Mouse (Mus musculus): ENCODE data around the gene Pde11a. TPM values are rescaled to one million over a fixed set of nuclear protein-coding genes. Genes with fewer than 3 reads are reported as not detected.
A peak's percentile ranks its signal among the peaks of the same experiment; 100 is the strongest.

Pde11a gene
- polyA plus RNA-seq, 1 experiment from 2014 or later: 0.11 TPM

GRCm38 (mm10) chr2:76126651-76127050, 211.9 kb downstream of the Pde11a start:
- Histone ChIP-seq H3K4me3 (ENCODE audit: low read depth, low read length) (no peak overlapping the region), H3K36me3 (ENCODE audit: control insufficient read depth, insufficient read depth, low read length) (no peaks in the 10 kb centered on the region), H3K27ac (ENCODE audit: low read depth, low read length) (no peak overlapping the region), H3K27me3 (ENCODE audit: control insufficient read depth, insufficient read depth, low read length) (no peaks in the 10 kb centered on the region), H3K4me1 (ENCODE audit: control insufficient read depth, insufficient read depth, low read length) (no peaks in the 10 kb centered on the region), H3K9ac (ENCODE audit: low read depth, low read length) (no peak overlapping the region), H3K4me2 (no peak overlapping the region), H3K9me3 (replicated peaks; ENCODE audit: control insufficient read depth, low read length) (no peaks in the 10 kb centered on the region)
- WGBS (ENCODE audit: insufficient replicate concordance): 78% methylated on average over 6 of the region's 6 CpGs
- ATAC-seq (replicated peaks; ENCODE audit: insufficient number of reproducible peaks, low FRiP score, low TSS enrichment): no peak

- Histone ChIP-seq H3K36me3 (ENCODE audit: control insufficient read depth, insufficient read depth, low read length) (no peaks in the 10 kb centered on the region), H3K9me3 (replicated peaks; ENCODE audit: control insufficient read depth, low read length) (no peaks in the 10 kb centered on the region), H3K4me1 (ENCODE audit: control insufficient read depth, insufficient read depth, low read length) (no peaks in the 10 kb centered on the region), H3K27ac (ENCODE audit: low read depth, low read length) (no peak overlapping the region), H3K4me3 (ENCODE audit: low read depth, low read length) (no peak overlapping the region), H3K9ac (ENCODE audit: low read depth, low read length) (no peak overlapping the region), H3K27me3 (ENCODE audit: control insufficient read depth, insufficient read depth, low read length) (no peaks in the 10 kb centered on the region), H3K4me2 (no peak overlapping the region)
- WGBS (ENCODE audit: insufficient replicate concordance): 76% methylated on average over 6 of the region's 6 CpGs
- no peak for ATAC-seq (replicated peaks; ENCODE audit: insufficient number of reproducible peaks, low FRiP score, low TSS enrichment)
Observed at GRCm38 (mm10) chr2:76124821-76125220, 213.8 kb downstream of the Pde11a start.

- H3K27ac ChIP-seq (ENCODE audit: low read depth, low read length): no peak overlapping the region
- no peak overlapping the region for H3K4me2 ChIP-seq
- WGBS (ENCODE audit: insufficient replicate concordance): 81% methylated on average over 6 of the region's 6 CpGs
- no peak overlapping the region for H3K4me3 ChIP-seq (ENCODE audit: low read depth, low read length)
- ATAC-seq (replicated peaks; ENCODE audit: insufficient number of reproducible peaks, low FRiP score, low TSS enrichment): no peak
- no peak overlapping the region for H3K9ac ChIP-seq (ENCODE audit: low read depth, low read length)
- no peaks in the 10 kb centered on the region for H3K36me3 ChIP-seq (ENCODE audit: control insufficient read depth, insufficient read depth, low read length)
- H3K9me3 ChIP-seq (replicated peaks; ENCODE audit: control insufficient read depth, low read length): no peaks in the 10 kb centered on the region
- H3K4me1 ChIP-seq (ENCODE audit: control insufficient read depth, insufficient read depth, low read length): no peaks in the 10 kb centered on the region
- H3K27me3 ChIP-seq (ENCODE audit: control insufficient read depth, insufficient read depth, low read length): no peaks in the 10 kb centered on the region
Observed at GRCm38 (mm10) chr2:76122167-76122566, 216.4 kb downstream of the Pde11a start.

- Histone ChIP-seq H3K4me3 (ENCODE audit: low read depth, low read length) (no peak overlapping the region), H3K4me1 (ENCODE audit: control insufficient read depth, insufficient read depth, low read length) (no peaks in the 10 kb centered on the region), H3K36me3 (ENCODE audit: control insufficient read depth, insufficient read depth, low read length) (no peaks in the 10 kb centered on the region), H3K9me3 (replicated peaks; ENCODE audit: control insufficient read depth, low read length) (no peaks in the 10 kb centered on the region), H3K9ac (ENCODE audit: low read depth, low read length) (no peak overlapping the region), H3K4me2 (no peak overlapping the region), H3K27ac (ENCODE audit: low read depth, low read length) (no peak overlapping the region), H3K27me3 (ENCODE audit: control insufficient read depth, insufficient read depth, low read length) (no peaks in the 10 kb centered on the region)
- WGBS (ENCODE audit: insufficient replicate concordance): 56% methylated on average over 2 of the region's 2 CpGs
- ATAC-seq (replicated peaks; ENCODE audit: insufficient number of reproducible peaks, low FRiP score, low TSS enrichment): no peak
Observed at GRCm38 (mm10) chr2:76119848-76120247, 218.7 kb downstream of the Pde11a start.

GRCm38 (mm10) chr2:76118491-76118890, 220.1 kb downstream of the Pde11a start:
- whole genome bisulfite sequencing (ENCODE audit: insufficient replicate concordance): 50% methylated on average over 5 of the region's 5 CpGs
- ATAC-seq (replicated peaks; ENCODE audit: insufficient number of reproducible peaks, low FRiP score, low TSS enrichment): no peak
- H3K27me3 ChIP-seq (ENCODE audit: control insufficient read depth, insufficient read depth, low read length): no peaks in the 10 kb centered on the region
- H3K27ac ChIP-seq (ENCODE audit: low read depth, low read length): no peak overlapping the region
- H3K9ac ChIP-seq (ENCODE audit: low read depth, low read length): no peak overlapping the region
- H3K36me3 ChIP-seq (ENCODE audit: control insufficient read depth, insufficient read depth, low read length): no peaks in the 10 kb centered on the region
- H3K4me3 ChIP-seq (ENCODE audit: low read depth, low read length): no peak overlapping the region
- H3K9me3 ChIP-seq (replicated peaks; ENCODE audit: control insufficient read depth, low read length): no peaks in the 10 kb centered on the region
- H3K4me2 ChIP-seq: no peak overlapping the region
- H3K4me1 ChIP-seq (ENCODE audit: control insufficient read depth, insufficient read depth, low read length): no peaks in the 10 kb centered on the region

GRCm38 (mm10) chr2:76117219-76117618, 221.4 kb downstream of the Pde11a start:
- Histone ChIP-seq H3K9ac (ENCODE audit: low read depth, low read length) (no peak overlapping the region), H3K36me3 (ENCODE audit: control insufficient read depth, insufficient read depth, low read length) (no peaks in the 10 kb centered on the region), H3K27ac (ENCODE audit: low read depth, low read length) (no peak overlapping the region), H3K9me3 (replicated peaks; ENCODE audit: control insufficient read depth, low read length) (no peaks in the 10 kb centered on the region), H3K27me3 (ENCODE audit: control insufficient read depth, insufficient read depth, low read length) (no peaks in the 10 kb centered on the region), H3K4me2 (no peak overlapping the region), H3K4me3 (ENCODE audit: low read depth, low read length) (no peak overlapping the region), H3K4me1 (ENCODE audit: control insufficient read depth, insufficient read depth, low read length) (no peaks in the 10 kb centered on the region)
- ATAC-seq (replicated peaks; ENCODE audit: insufficient number of reproducible peaks, low FRiP score, low TSS enrichment): 0 out of 2 replicates have a peak, but pooled peaks have one; percentile 59
- 65% methylated on average over 1 of the region's 1 CpGs for WGBS (ENCODE audit: insufficient replicate concordance)

GRCm38 (mm10) chr2:76115696-76116095, 222.9 kb downstream of the Pde11a start:
- Histone ChIP-seq H3K4me1 (ENCODE audit: control insufficient read depth, insufficient read depth, low read length) (no peaks in the 10 kb centered on the region), H3K27ac (ENCODE audit: low read depth, low read length) (no peak overlapping the region), H3K4me3 (ENCODE audit: low read depth, low read length) (no peak overlapping the region), H3K9me3 (replicated peaks; ENCODE audit: control insufficient read depth, low read length) (no peaks in the 10 kb centered on the region), H3K36me3 (ENCODE audit: control insufficient read depth, insufficient read depth, low read length) (no peaks in the 10 kb centered on the region), H3K9ac (ENCODE audit: low read depth, low read length) (no peak overlapping the region), H3K4me2 (no peak overlapping the region), H3K27me3 (ENCODE audit: control insufficient read depth, insufficient read depth, low read length) (no peaks in the 10 kb centered on the region)
- WGBS (ENCODE audit: insufficient replicate concordance): 15% methylated on average over 1 of the region's 1 CpGs
- ATAC-seq (replicated peaks; ENCODE audit: insufficient number of reproducible peaks, low FRiP score, low TSS enrichment): no peak

GRCm38 (mm10) chr2:76114734-76115133, 223.8 kb downstream of the Pde11a start:
- no peak for ATAC-seq (replicated peaks; ENCODE audit: insufficient number of reproducible peaks, low FRiP score, low TSS enrichment)
- no peaks in the 10 kb centered on the region for H3K36me3 ChIP-seq (ENCODE audit: control insufficient read depth, insufficient read depth, low read length)
- H3K4me2 ChIP-seq: no peak overlapping the region
- H3K4me1 ChIP-seq (ENCODE audit: control insufficient read depth, insufficient read depth, low read length): peaks cover 2% of the 10 kb centered on the region
- 18% methylated on average over 6 of the region's 6 CpGs for WGBS (ENCODE audit: insufficient replicate concordance)
- H3K9me3 ChIP-seq (replicated peaks; ENCODE audit: control insufficient read depth, low read length): no peaks in the 10 kb centered on the region
- H3K9ac ChIP-seq (ENCODE audit: low read depth, low read length): no peak overlapping the region
- no peak overlapping the region for H3K4me3 ChIP-seq (ENCODE audit: low read depth, low read length)
- no peaks in the 10 kb centered on the region for H3K27me3 ChIP-seq (ENCODE audit: control insufficient read depth, insufficient read depth, low read length)
- no peak overlapping the region for H3K27ac ChIP-seq (ENCODE audit: low read depth, low read length)

- no peak for ATAC-seq (replicated peaks; ENCODE audit: insufficient number of reproducible peaks, low FRiP score, low TSS enrichment)
- Histone ChIP-seq H3K27ac (ENCODE audit: low read depth, low read length) (no peak overlapping the region), H3K4me1 (ENCODE audit: control insufficient read depth, insufficient read depth, low read length) (peaks cover 7% of the 10 kb centered on the region), H3K4me2 (peak overlapping the region; percentile 19; the same call in 1 of the 2 replicates), H3K9ac (ENCODE audit: low read depth, low read length) (no peak overlapping the region), H3K36me3 (ENCODE audit: control insufficient read depth, insufficient read depth, low read length) (no peaks in the 10 kb centered on the region), H3K27me3 (ENCODE audit: control insufficient read depth, insufficient read depth, low read length) (no peaks in the 10 kb centered on the region), H3K9me3 (replicated peaks; ENCODE audit: control insufficient read depth, low read length) (no peaks in the 10 kb centered on the region), H3K4me3 (ENCODE audit: low read depth, low read length) (no peak overlapping the region)
- 29% methylated on average over 8 of the region's 8 CpGs for WGBS (ENCODE audit: insufficient replicate concordance)
Observed at GRCm38 (mm10) chr2:76109653-76110052, 228.9 kb downstream of the Pde11a start.

Data from heart, embryonic 11.5 days (tissue).